Mouse (Mus musculus): ENCODE results near the gene Olfr1148.

Gene Olfr1148

DNA sequence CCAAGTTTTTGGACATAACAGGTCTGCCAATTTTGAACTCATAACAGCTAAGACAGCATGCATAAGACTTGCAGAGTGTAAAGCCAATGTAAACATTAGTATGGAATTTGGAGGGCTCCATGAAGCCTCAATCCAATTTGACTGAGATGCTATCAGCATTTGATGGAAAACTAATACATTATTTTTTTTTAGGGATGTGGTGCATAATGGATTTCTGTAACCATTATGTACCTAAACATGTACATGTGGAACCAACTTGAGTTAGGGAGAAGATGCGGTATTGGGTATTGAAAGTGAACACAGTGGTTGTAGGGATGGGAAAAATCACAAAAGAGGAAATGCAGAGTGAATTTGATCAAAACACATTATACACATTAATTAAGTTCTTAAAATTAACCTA, at the start of gene Olfr1148:
Olfr1148 (plus strand) TSS at position 301 of the 400 bp plus-strand sequence.
- no peak for DNase-seq

- DNase-seq, result no peak
Measured at GRCm38 (mm10) chr2:87800292-87800691, 30.0 kb upstream of the Olfr1148 start, which contains the start of gene Olfr1143. Olfr1143 (plus strand) TSS chr2:87800592.

DNA sequence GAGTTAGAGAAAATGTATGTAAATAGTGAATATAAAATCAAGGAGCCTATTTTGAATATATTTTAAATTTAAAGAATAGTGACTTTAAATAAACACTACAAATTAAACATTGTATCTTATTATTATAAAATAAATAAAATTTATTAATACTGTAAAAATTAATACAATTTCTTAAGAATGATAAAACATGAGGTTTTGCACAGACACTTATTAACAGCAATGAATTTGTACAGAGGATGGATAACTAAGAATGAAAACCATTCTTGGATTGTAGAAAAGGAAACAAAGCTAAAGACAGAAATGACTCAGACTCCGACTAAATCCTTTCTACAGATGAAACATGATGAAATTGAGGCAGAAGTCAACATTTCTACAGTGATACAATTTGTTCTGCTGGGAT, 20.8 kb upstream of the Olfr1148 start, which contains the start of gene Olfr1145:
Olfr1145 (plus strand) TSS at position 301 of the 400 bp plus-strand sequence.
- DNase-seq, result no peak

DNA sequence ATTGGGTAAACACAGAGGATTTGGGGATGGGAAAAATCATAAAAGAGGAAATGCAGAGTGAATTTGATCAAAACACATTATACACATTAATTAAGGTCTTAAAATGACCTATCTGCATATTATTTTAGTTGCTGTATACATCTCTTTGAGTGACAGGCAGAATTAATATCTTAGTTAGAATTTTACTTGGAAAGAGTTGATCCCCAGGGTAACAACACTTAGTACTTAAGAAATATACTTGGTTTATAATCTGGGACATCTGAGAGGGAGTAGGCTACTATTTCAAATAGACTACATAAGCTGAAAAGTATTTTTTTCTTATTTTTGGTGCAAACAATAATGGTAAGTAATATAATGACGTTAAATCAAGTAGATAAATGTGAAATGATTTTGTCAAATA, 13.4 kb downstream of the Olfr1148 start, which contains the start of gene Olfr1150-ps1:
Olfr1150-ps1 (plus strand) TSS at position 301 of the 400 bp plus-strand sequence.
- DNase-seq, result no peak

GRCm38 (mm10) chr2:87855562-87855961, 25.2 kb downstream of the Olfr1148 start, which contains the start of gene Olfr1151:
Olfr1151 (plus strand) TSS chr2:87855862.
- DNase-seq, result no peak

DNA sequence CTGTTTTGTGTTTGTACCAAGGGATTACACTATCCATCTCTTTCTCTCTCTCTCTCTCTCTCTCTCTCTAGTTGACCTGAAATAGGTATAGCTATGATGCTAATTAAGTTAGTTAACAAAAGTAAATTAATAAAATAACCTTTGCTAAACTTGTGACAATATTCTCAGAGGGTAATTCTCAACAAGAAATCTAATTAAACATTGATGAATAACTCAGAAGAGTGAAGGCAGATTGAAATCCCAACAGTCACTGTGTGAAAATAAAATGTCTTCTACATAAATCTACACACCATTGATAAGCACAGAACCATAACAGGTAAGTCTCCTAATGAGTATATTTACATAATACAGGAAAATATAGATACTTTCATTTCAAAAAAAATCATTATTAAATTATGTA, 35.9 kb downstream of the Olfr1148 start, which contains the start of gene Olfr1152:
Olfr1152 (plus strand) TSS at position 301 of the 400 bp plus-strand sequence.
- DNase-seq, result no peak
